Mouse (Mus musculus): ENCODE measurements around the gene Mrpl12.

- TF ChIP-seq POLR2A (IDR thresholded peaks at IDR 0.05; ENCODE audit: insufficient read length, low read depth): no peak
- TF ChIP-seq USF1 (IDR thresholded peaks at IDR 0.05; ENCODE audit: low read depth): no peak
- no peak for TF ChIP-seq MAX (IDR thresholded peaks at IDR 0.05; ENCODE audit: low read depth)
These were observed 26.1 kb downstream of the Mrpl12 start for GRCm38 (mm10) chr11:120510375-120511030.
